Mouse (Mus musculus): ENCODE data around the gene Peg10.

- TF ChIP-seq CTCF (IDR thresholded peaks at IDR 0.05; ENCODE audit: extremely low read depth, insufficient read length, insufficient replicate concordance, low read depth, low read length), result no peak
- TF ChIP-seq POLR2A (IDR thresholded peaks at IDR 0.05; ENCODE audit: low read depth, low read length), result no peak
Observed at GRCm38 (mm10) chr6:4722739-4723138, 24.4 kb upstream of the Peg10 start.

Measured in small intestine, adult 2 months (tissue).